Mouse (Mus musculus) neural tube, embryonic 11.5 days (tissue): ENCODE data around the gene Zfp985. TPM values are rescaled to one million over a fixed set of nuclear protein-coding genes. Genes with fewer than 3 reads are reported as not detected.

Source experiments
- polyA plus RNA-seq: library from polyadenylated mRNA; unstranded; fragments of >200 nt; fragmentation: Nextera tagmentation; extraction: Ambion mirVana; gene quantifications from 2 replicates; pipeline ENCODE4 v1.2.1, GENCODE M21; 2014

Gene Zfp985
- polyA plus RNA-seq, 1 experiment from 2014 or later: 0.15 TPM

Other genes with a start within 250 kb of the Zfp985 start
- gene Zfp988, start 247.6 kb upstream of the Zfp985 start, polyA plus RNA-seq: 0.09 TPM in 1 of 2 replicates, not detected in the other
- gene Zfp978, start 192.0 kb upstream of the Zfp985 start, polyA plus RNA-seq: 0.28 TPM in 1 of 2 replicates, not detected in the other
- 6.1 and 7.1 TPM in 2 replicates for gene Zfp982, start 60.9 kb upstream of the Zfp985 start, polyA plus RNA-seq
- 0.09 and 0.16 TPM in 2 replicates for gene Gm16503, start 13.1 kb upstream of the Zfp985 start, polyA plus RNA-seq
- gene Zfp979, start 89.2 kb downstream of the Zfp985 start, polyA plus RNA-seq: 3.1 and 3.6 TPM in 2 replicates
- not detected in 2 replicates for gene Zfp534, start 149.3 kb downstream of the Zfp985 start, polyA plus RNA-seq